Mouse (Mus musculus) intestine, embryonic 14.5 days (tissue): ENCODE measurements around the gene Fyb2. TPM values are rescaled to one million over a fixed set of nuclear protein-coding genes. Genes with fewer than 3 reads are reported as not detected.

Experiments
- ATAC-seq: fragments of 200-750 bp; cut with Nextera tagmentation; replicated peaks from 2 replicates; pipeline ENCODE4 v1.8.0; 2017; ENCODE audit warnings: low read depth, moderate number of reproducible peaks, moderate TSS enrichment, moderate library complexity; ENCODE audit not compliant: low FRiP score, low TSS enrichment
- DNase-seq: peaks from one replicate; pipeline ENCODE4 v3.0.0-alpha.2; 2018; ENCODE audit warnings: low spot score
- H3K27ac ChIP-seq: fragments of 300-500 bp; sonication (generic); 2 replicates; pipeline ENCODE4 v1.5.1; 2014; ENCODE audit warnings: low read depth, mild to moderate bottlenecking, control low read depth
- H3K27me3 ChIP-seq: fragments of 300-500 bp; sonication (generic); replicated peaks from 2 replicates; pipeline ENCODE4 v1.6.1; 2014; ENCODE audit warnings: low read length, control low read depth; ENCODE audit not compliant: control insufficient read depth, insufficient read depth
- H3K36me3 ChIP-seq: fragments of 300-500 bp; sonication (generic); 2 replicates; pipeline ENCODE4 v1.6.1; 2014; ENCODE audit warnings: low read length, control low read depth; ENCODE audit not compliant: control insufficient read depth, insufficient read depth
- H3K4me1 ChIP-seq: fragments of 300-500 bp; sonication (generic); replicated peaks from 2 replicates; pipeline ENCODE4 v1.6.1; 2014; ENCODE audit warnings: low read length, control low read depth, mixed read lengths; ENCODE audit not compliant: control insufficient read depth, insufficient read depth
- H3K4me2 ChIP-seq: fragments of 300-500 bp; sonication (generic); 2 replicates; pipeline ENCODE4 v1.6.1; 2014; ENCODE audit warnings: low read length
- H3K4me3 ChIP-seq: fragments of 300-500 bp; sonication (generic); 2 replicates; pipeline ENCODE4 v1.5.1; 2014; ENCODE audit warnings: low read depth, low read length, control low read depth, mixed read lengths
- H3K9ac ChIP-seq: fragments of 300-500 bp; sonication (generic); 2 replicates; pipeline ENCODE4 v1.6.1; 2014; ENCODE audit warnings: mild to moderate bottlenecking, low read length
- H3K9me3 ChIP-seq: fragments of 300-500 bp; sonication (generic); 2 replicates; pipeline ENCODE4 v1.6.1; 2016; ENCODE audit warnings: low read length, control low read depth; ENCODE audit not compliant: control insufficient read depth
- WGBS: fragments of 180-500 bp; shearing (Covaris S2); extraction: QIAGEN DNeasy Blood & Tissue Kit; methylation state at CpG from one replicate; pipeline ENCODE4 v1.1.7; 2014; 5-methylcytosine and 5-hydroxymethylcytosine counted together
- polyA plus RNA-seq: library from polyadenylated mRNA; unstranded; fragments of >200 nt; fragmentation: Nextera tagmentation; extraction: Ambion mirVana; gene quantifications from 2 replicates; pipeline ENCODE4 v1.2.1, GENCODE M21; 2014

Fyb2 gene
- polyA plus RNA-seq, 1 experiment from 2014 or later: not detected

DNA sequence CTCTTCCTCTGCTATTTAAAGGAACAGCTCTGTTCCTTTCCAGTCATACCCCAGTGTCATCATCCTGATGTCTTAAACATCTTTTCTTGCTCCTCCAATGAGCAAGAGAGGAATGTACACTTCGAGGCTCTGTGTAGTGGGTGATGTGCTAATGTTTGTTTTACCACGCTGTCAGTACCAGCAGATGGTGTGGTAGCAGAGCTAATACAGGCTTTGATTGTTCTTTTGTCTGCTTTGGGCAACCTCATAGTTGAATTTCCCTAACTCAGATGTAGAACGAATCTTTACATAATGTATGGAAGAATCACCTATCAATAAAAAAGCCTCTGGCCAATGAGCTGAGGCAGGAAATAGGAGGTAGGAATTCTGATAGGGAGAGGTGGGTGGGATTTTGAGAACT is 36.0 kb downstream of the Fyb2 start:
- WGBS: 58% methylated on average over 3 of the region's 3 CpGs

DNA sequence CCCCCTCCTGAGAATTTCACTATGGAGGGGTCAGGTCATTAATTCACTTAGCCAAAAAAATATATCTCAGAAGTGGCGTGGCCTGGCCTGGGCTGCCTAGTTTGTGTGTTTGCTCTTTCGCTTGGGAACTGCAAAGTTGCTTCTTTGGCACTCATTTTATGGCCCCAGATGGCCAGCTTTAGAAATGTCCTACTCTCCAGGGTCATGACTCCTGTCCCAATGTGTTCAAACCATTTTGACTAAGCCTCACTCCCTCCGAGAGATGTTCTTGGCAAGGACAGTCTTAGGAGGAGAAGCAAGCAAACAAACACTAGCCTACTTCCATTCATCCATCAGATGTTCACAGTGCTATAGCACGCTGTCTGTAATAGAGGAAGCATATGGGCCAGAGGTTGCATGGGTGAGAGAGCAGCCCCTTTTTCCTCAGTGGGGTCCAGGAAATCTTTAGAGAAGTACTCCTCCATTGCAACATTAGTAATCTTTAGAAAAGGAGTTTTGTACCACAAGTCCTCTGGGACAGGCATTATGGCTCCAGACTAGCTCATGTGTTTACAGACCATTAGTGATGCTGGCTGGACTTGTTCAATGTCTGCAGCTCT is 38.1 kb downstream of the Fyb2 start:
- WGBS: 68% methylated on average over 4 of the region's 4 CpGs
- DNase-seq (no peak), ATAC-seq (no peak)
- Histone ChIP-seq H3K4me2 (no peak overlapping the region), H3K4me1 (no peaks in the 10 kb centered on the region; the same call in 1 of the 2 replicates), H3K27ac (no peak overlapping the region), H3K36me3 (no peaks in the 10 kb centered on the region), H3K9ac (no peak overlapping the region), H3K4me3 (no peak overlapping the region), H3K9me3 (no peaks in the 10 kb centered on the region), H3K27me3 (no peaks in the 10 kb centered on the region)

More for the DNA sequence above, 36.0 kb downstream of the Fyb2 start:
- Histone ChIP-seq H3K27ac (no peak overlapping the region), H3K9me3 (no peaks in the 10 kb centered on the region), H3K4me2 (no peak overlapping the region), H3K4me3 (no peak overlapping the region), H3K36me3 (no peaks in the 10 kb centered on the region), H3K9ac (no peak overlapping the region), H3K4me1 (no peaks in the 10 kb centered on the region; the same call in 1 of the 2 replicates), H3K27me3 (no peaks in the 10 kb centered on the region)
- ATAC-seq (no peak), DNase-seq (no peak)

DNA sequence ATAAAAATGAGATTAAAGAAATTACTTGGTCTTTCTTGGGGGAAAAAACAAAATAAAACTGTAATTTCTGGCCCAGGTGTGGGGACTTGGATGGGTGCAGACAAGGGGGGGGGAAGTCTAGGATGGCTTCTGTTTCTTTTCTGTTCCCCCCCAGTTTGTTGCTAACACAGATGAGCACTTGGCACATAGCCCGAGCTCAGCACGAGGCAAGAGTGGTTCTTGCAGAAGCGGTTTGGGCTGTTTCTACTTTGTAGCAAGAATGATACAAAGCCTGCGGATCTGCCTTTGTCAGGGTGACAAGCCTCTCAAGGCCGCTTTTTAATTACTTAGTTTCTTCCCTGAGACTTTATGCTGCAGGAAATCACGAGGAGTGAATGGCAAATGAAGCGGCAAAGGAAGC is 43.4 kb downstream of the Fyb2 start:
- Histone ChIP-seq H3K4me1 (no peaks in the 10 kb centered on the region), H3K27me3 (no peaks in the 10 kb centered on the region), H3K9me3 (no peaks in the 10 kb centered on the region), H3K9ac (no peak overlapping the region), H3K4me3 (no peak overlapping the region), H3K27ac (no peak overlapping the region), H3K36me3 (no peaks in the 10 kb centered on the region), H3K4me2 (no peak overlapping the region)
- no peak for ATAC-seq
- WGBS: 57% methylated on average over 7 of the region's 7 CpGs
- DNase-seq: no peak

DNA sequence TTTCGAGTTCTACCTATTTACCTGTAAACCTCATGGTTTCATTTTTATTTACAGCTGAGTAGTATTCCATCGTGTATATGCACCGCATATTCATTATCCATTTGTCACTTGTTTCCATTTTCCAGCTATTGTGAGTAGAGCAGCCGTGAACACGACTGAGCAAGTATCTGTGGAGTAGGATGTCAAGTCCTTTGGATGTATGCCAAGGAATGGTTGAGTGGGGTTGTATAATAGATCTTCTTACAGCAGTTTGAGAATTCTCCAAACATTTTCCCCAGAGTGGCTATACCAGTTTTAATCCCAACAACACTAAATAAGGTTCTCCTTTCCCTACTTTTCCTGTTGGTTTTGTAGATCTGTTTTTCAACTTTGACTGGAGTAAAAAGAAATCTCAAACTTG is 48.2 kb downstream of the Fyb2 start:
- Histone ChIP-seq H3K9ac (no peak overlapping the region), H3K27me3 (no peaks in the 10 kb centered on the region), H3K4me2 (no peak overlapping the region), H3K9me3 (0 out of 2 replicates have a peak, but pooled peaks cover 2% of the 10 kb centered on the region), H3K27ac (no peak overlapping the region), H3K4me1 (no peaks in the 10 kb centered on the region), H3K4me3 (no peak overlapping the region), H3K36me3 (no peaks in the 10 kb centered on the region)
- 65% methylated on average over 5 of the region's 5 CpGs for WGBS
- DNase-seq (no peak), ATAC-seq (no peak)

DNA sequence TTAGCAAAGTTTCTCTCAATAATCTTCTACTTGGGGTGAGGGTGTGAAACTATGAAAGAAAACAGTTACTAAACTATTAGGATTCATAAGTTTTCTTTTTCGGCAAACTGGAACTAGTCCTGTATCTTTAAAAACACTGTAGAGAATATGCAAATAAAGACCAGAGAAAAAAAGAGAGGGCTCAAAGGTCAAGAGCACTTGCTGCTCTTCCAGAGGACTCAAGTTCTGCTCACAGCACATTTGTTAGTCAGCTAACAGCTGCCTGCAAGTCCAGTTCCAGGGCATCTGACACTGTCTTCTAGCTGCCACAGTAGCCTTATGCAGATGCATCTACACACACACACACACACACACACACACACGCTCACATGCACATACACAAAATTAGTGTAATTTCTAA is 59.4 kb downstream of the Fyb2 start:
- DNase-seq (no peak), ATAC-seq (no peak)
- H3K9ac ChIP-seq: no peak overlapping the region
- H3K27me3 ChIP-seq: no peaks in the 10 kb centered on the region
- no peak overlapping the region for H3K4me3 ChIP-seq
- H3K4me1 ChIP-seq: no peaks in the 10 kb centered on the region
- no peak overlapping the region for H3K27ac ChIP-seq
- H3K4me2 ChIP-seq: no peak overlapping the region
- 82% methylated on average over 2 of the region's 2 CpGs for WGBS
- no peaks in the 10 kb centered on the region for H3K36me3 ChIP-seq
- H3K9me3 ChIP-seq: no peaks in the 10 kb centered on the region

DNA sequence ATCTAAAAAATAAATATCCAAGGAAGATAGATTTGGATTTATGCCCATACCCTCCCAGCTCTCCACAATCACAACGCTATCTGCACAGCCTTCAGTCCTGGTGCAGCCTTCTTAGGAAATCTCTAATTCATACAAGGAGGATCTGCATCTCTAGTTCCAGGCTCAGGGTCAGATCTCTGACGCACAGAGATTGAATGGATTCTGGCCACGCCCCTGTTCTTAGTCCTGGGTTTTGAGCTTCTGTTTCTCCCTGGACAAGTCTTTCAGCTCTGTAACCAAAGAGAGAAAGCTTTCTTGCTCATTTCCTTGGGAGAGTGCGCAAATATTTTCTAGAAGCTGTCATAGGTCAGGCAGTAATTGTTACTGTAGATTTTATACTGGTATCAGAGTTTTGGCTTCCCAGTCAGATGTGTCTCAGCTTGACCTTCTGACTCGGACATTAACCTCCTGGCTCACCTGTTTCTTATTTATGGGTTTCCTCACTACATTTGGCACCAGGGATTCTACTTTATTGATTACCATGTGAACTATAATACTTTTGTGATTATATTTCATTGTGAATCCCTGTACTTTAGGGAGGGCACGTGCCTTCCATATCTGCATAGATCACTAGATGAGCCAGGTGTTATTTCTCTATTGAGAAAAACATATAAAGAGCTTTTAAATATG is 62.0 kb downstream of the Fyb2 start:
- Histone ChIP-seq H3K27me3 (no peaks in the 10 kb centered on the region), H3K4me2 (no peak overlapping the region), H3K9me3 (no peaks in the 10 kb centered on the region), H3K4me1 (no peaks in the 10 kb centered on the region), H3K36me3 (no peaks in the 10 kb centered on the region), H3K4me3 (no peak overlapping the region), H3K27ac (no peak overlapping the region), H3K9ac (no peak overlapping the region)
- DNase-seq (no peak), ATAC-seq (no peak)
- 83% methylated on average over 6 of the region's 6 CpGs for WGBS

DNA sequence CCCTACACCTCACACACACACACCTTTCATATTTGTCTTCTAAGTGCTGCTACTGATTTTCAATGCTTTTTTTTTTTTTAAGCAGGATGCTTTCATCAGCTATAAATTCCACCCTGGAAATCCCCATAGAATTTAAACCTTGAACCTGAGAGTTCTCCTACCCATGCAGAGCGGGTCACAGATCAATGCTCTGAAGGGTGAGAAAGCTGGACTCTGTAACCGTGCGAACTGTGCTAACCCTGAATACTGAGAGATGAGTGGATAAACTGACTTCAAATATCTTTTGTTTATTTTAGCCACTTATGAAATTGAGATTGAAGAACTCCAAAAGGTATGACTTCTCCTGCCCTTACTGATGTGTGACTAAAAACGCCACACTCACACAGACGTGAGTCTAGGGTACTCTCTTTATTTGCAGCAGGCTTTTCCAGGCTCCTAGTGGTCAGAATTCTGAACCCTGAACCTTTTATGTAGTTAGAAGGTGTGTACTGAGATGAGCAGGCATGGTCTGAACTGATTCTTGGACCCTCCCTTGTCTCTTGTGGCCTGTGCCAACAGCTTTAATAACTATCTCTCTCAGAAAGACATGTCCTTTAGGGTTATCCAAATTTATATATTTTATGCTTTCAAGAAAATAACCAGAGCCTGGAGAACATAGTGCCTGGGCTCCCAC is 72.8 kb downstream of the Fyb2 start:
- 69% methylated on average over 5 of the region's 5 CpGs for WGBS
- no peaks in the 10 kb centered on the region for H3K27me3 ChIP-seq
- H3K4me2 ChIP-seq: no peak overlapping the region
- no peaks in the 10 kb centered on the region for H3K9me3 ChIP-seq
- H3K4me1 ChIP-seq: no peaks in the 10 kb centered on the region
- H3K27ac ChIP-seq: no peak overlapping the region
- H3K36me3 ChIP-seq: no peaks in the 10 kb centered on the region
- no peak for DNase-seq
- H3K9ac ChIP-seq: no peak overlapping the region
- H3K4me3 ChIP-seq: no peak overlapping the region
- ATAC-seq: no peak

DNA sequence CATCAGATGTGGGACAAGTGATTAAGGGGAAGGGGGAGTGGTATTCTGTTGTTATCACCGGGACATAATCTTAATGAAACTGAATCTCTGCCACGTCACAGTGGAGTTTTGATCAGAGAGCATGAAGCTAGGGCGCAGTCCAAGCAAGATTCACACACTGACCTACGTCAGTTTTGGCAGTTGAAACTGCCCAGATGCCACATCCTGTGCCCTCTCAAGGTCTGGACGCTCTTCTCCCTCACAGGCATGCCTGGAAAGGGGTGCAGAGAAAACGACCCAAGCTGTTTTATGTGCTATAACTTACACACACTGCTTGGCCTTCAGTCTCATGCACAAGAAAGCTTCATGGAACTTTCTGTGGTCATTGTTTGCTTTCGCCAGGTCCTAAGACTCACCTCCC is 74.4 kb downstream of the Fyb2 start:
- Histone ChIP-seq H3K9ac (no peak overlapping the region), H3K4me2 (no peak overlapping the region), H3K27me3 (no peaks in the 10 kb centered on the region), H3K4me1 (no peaks in the 10 kb centered on the region), H3K9me3 (no peaks in the 10 kb centered on the region), H3K36me3 (no peaks in the 10 kb centered on the region), H3K4me3 (no peak overlapping the region), H3K27ac (no peak overlapping the region)
- DNase-seq (no peak), ATAC-seq (no peak)
- 61% methylated on average over 7 of the region's 7 CpGs for WGBS
